Mouse (Mus musculus): ENCODE measurements at regions not wholly inside any gene's neighbourhood (a gene's known extent, or its start where the extent isn't known, plus 50 kb on each side); places are given as distances from the start of the nearest gene placed in this dataset.

DNA sequence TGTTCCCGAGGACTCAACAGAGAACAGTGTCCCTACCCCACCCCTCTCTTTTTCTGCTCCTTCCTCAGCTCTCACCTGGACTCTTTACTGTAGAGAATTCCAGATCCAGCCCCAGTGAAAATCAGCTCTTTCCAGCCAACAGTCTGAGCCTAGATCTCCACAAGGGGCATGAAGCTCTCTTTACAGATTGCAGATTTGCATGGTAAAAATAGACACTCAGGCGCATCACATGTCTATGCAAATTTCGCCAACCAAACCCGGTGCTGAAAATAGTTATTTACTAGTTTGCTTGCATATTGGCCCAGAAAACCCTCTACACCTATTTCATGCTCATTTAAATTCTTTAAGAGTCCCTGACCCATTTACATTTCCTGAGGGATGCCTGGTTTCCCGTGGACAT lies 295.8 kb downstream of the Maf start:
- TF ChIP-seq CTCF (IDR thresholded peaks at IDR 0.05; ENCODE audit: insufficient read depth, low read depth, low read length), result no peak
- TF ChIP-seq POLR2A (IDR thresholded peaks at IDR 0.05; ENCODE audit: insufficient read depth, low read depth, low read length), result no peak
